Mouse (Mus musculus) bone marrow, adult 2 months (tissue): ENCODE results near the gene Zfp51. TPM values are rescaled to one million over a fixed set of nuclear protein-coding genes. Genes with fewer than 3 reads are reported as not detected.
"Not testable (repeated sequence)": the region's sequence is repeated elsewhere in the genome, so short reads cannot be mapped to it uniquely, and the experiment has no call there.

Experiments
- H3K27ac ChIP-seq: fragments of 200-500 bp; 2 replicates; pipeline ENCODE4 v1.5.1; 2012; ENCODE audit warnings: low read depth, mild to moderate bottlenecking, control low read depth, inconsistent platforms, low read length; ENCODE audit not compliant: control insufficient read depth, poor library complexity, insufficient read depth
- H3K4me1 ChIP-seq: fragments of 200-500 bp; 2 replicates; pipeline ENCODE4 v1.6.1; 2011; ENCODE audit warnings: low read length; ENCODE audit not compliant: control insufficient read depth, insufficient read depth
- H3K4me3 ChIP-seq: fragments of 200-500 bp; replicated peaks from 2 replicates; pipeline ENCODE3; 2011; ENCODE audit warnings: mild to moderate bottlenecking, low read depth, low read length, control low read depth; ENCODE audit not compliant: control insufficient read depth
- CTCF ChIP-seq: fragments of 200-500 bp; IDR thresholded peaks from 2 replicates; pipeline ENCODE4 v1.5.1; 2011; ENCODE audit warnings: low read length, control low read depth; ENCODE audit not compliant: control insufficient read depth, insufficient read depth
- POLR2A ChIP-seq: fragments of 200-500 bp; IDR thresholded peaks from 2 replicates; pipeline ENCODE4 v1.6.1; 2011; ENCODE audit warnings: low read depth, mild to moderate bottlenecking, control low read depth, low read length, borderline replicate concordance; ENCODE audit not compliant: control insufficient read depth
- whole genome bisulfite sequencing: fragments of 180-500 bp; shearing (Covaris S2); methylation state at CpG from one replicate; pipeline ENCODE4 v1.1.7; 2018; 5-methylcytosine and 5-hydroxymethylcytosine counted together
- polyA plus RNA-seq: library from polyadenylated mRNA; stranded (reverse); fragments of >200 nt; gene quantifications from 2 replicates; pipeline ENCODE4 v1.2.4, GENCODE M21; 2011; ENCODE audit warnings: low replicate concordance; ENCODE audit not compliant: missing spikeins, insufficient read depth, insufficient read length

Zfp51 gene
- polyA plus RNA-seq = 3.2 and 6.0 TPM in 2 replicates

- peak within 1 kb of the TSS; percentile 71 for H3K27ac ChIP-seq
- under 1% methylated on average over 26 of the region's 26 CpGs for WGBS
- TF ChIP-seq POLR2A = peak; percentile 88; the same call in 1 of the 2 replicates
- no peak for TF ChIP-seq CTCF
- peaks cover 2% of the 10 kb centered on the region; the same call in 1 of the 2 replicates for H3K4me1 ChIP-seq
- H3K4me3 ChIP-seq = peak within 1 kb of the TSS; percentile 84
Observed at GRCm38 (mm10) chr17:21450138-21450704, at the start of gene Zfp51. Gene Zfp51, plus strand, starts transcription at chr17:21450374.

- TF ChIP-seq CTCF (peak; percentile 47), POLR2A (0 out of 2 replicates have a peak, but pooled peaks have one; percentile 18)
- peak within 1 kb of the TSS; percentile 89 for H3K4me3 ChIP-seq
- 0% methylated on average over 22 of the region's 22 CpGs for WGBS
Observed at GRCm38 (mm10) chr17:21422664-21423599, 27.2 kb upstream of the Zfp51 start, which contains the start of gene Zfp54. Gene Zfp54, plus strand, starts transcription at chr17:21423227.

GRCm38 (mm10) chr17:21438806-21439400 is 11.3 kb upstream of the Zfp51 start:
- 76% methylated on average over 9 of the region's 9 CpGs for WGBS
- not testable (repeated sequence) for H3K27ac ChIP-seq, H3K4me1 ChIP-seq, H3K4me3 ChIP-seq

More at GRCm38 (mm10) chr17:21422664-21423599, 27.2 kb upstream of the Zfp51 start, which contains the start of gene Zfp54:
- Histone ChIP-seq H3K27ac (peak within 1 kb of the TSS; percentile 52), H3K4me1 (no peaks in the 10 kb centered on the region)

GRCm38 (mm10) chr17:21449669-21450068 is 505 bp upstream of the Zfp51 start:
- WGBS = under 1% methylated on average over 3 of the region's 3 CpGs
- TF ChIP-seq POLR2A = no peak
- peak; percentile 20; the same call in 1 of the 2 replicates for TF ChIP-seq CTCF
- H3K4me3 ChIP-seq = no peak overlapping the region
- peak overlapping the region; percentile 71; the same call in 1 of the 2 replicates for H3K27ac ChIP-seq
- H3K4me1 ChIP-seq = peaks cover 2% of the 10 kb centered on the region; the same call in 1 of the 2 replicates

GRCm38 (mm10) chr17:21463550-21463949 is 13.4 kb downstream of the Zfp51 start:
- WGBS = 79% methylated on average over 5 of the region's 5 CpGs
- no peak overlapping the region for H3K4me3 ChIP-seq
- no peak overlapping the region for H3K27ac ChIP-seq
- no peaks in the 10 kb centered on the region for H3K4me1 ChIP-seq
- no peak for TF ChIP-seq POLR2A
- no peak for TF ChIP-seq CTCF

- Histone ChIP-seq H3K4me1 (no peaks in the 10 kb centered on the region; the same call in 1 of the 2 replicates), H3K4me3 (no peak overlapping the region), H3K27ac (no peak overlapping the region)
- TF ChIP-seq CTCF (no peak), POLR2A (no peak)
- WGBS = 47% methylated on average over 3 of the region's 3 CpGs
Observed at GRCm38 (mm10) chr17:21472032-21472652, 22.0 kb downstream of the Zfp51 start.

- no peak overlapping the region for H3K4me3 ChIP-seq
- H3K4me1 ChIP-seq = no peaks in the 10 kb centered on the region; the same call in 1 of the 2 replicates
- TF ChIP-seq POLR2A (no peak), CTCF (no peak)
- H3K27ac ChIP-seq = no peak overlapping the region
- WGBS = 61% methylated on average over 2 of the region's 2 CpGs
Observed at GRCm38 (mm10) chr17:21472653-21473307, 22.6 kb downstream of the Zfp51 start.
